Mouse (Mus musculus) left cerebral cortex, adult 8-10 months (tissue): ENCODE results near the gene Ptgir. TPM values are rescaled to one million over a fixed set of nuclear protein-coding genes. Genes with fewer than 3 reads are reported as not detected.

ENCODE experiments used
- DNase-seq, 2 experiments: peaks; one replicate each; pipeline ENCODE4 v3.0.0; 2022; ENCODE audit warnings: low spot score in 2 of 2
- total RNA-seq, 4 experiments: library from RNA; stranded (reverse); gene quantifications; 2 replicates each; pipeline ENCODE4 v1.2.4; 2022

Gene Ptgir
- total RNA-seq, 4 experiments from 2014 or later = 0.11 to 0.16 (median 0.13) TPM; not detected in 1

- peak; percentile 74 to 79 for DNase-seq
Observed at GRCm38 (mm10) chr7:16891641-16892351, 14.5 kb upstream of the Ptgir start, which contains the start of gene Gng8. Gene Gng8, plus strand, starts transcription at chr7:16891786.

- DNase-seq = no peak
Observed at GRCm38 (mm10) chr7:16892352-16892730, 13.9 kb upstream of the Ptgir start.

- DNase-seq = no peak
Observed at GRCm38 (mm10) chr7:16893612-16894011, 12.7 kb upstream of the Ptgir start.

DNA sequence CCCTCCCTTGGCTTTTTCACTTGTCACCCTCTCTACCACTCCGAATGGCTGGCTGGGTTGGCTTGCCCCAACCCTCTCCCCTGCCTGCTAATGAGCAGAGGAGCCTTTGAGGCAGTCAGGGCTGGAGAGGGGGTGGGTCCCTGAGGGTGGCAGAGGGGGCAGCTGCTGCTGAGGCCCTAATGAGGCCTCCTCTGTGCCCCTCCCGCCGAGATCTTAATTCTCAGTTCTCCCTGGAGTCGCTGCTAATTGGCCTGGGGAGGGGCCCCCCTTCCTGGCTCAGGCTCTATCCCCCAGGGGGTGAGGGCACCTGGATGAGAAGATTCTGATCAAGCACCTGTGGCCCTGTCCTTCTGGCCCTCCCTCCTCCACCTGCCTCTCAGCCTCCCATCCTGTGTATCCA is 12.0 kb upstream of the Ptgir start:
- DNase-seq = no peak

DNA sequence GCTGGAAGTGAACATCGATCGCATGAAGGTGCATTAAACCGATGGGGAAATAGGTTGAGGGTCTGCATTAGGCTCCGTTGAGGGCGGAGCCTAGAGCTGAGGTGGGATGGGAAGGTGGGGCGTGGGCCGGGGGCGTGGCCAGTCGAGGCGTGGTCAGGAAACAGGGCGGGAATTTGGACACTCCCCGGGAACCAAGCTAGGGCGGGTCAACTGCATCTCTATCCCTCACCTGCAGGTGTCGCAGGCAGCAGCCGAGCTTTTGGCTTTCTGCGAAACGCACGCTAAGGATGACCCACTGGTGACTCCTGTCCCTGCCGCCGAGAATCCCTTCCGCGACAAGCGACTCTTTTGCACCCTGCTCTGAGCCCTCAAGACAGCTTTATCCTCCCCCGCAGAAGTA is 11.3 kb upstream of the Ptgir start:
- DNase-seq = no peak

GRCm38 (mm10) chr7:16895511-16895910 is 10.8 kb upstream of the Ptgir start:
- DNase-seq = no peak

- DNase-seq = no peak
Observed at GRCm38 (mm10) chr7:16900526-16900925, 5.8 kb upstream of the Ptgir start.

DNA sequence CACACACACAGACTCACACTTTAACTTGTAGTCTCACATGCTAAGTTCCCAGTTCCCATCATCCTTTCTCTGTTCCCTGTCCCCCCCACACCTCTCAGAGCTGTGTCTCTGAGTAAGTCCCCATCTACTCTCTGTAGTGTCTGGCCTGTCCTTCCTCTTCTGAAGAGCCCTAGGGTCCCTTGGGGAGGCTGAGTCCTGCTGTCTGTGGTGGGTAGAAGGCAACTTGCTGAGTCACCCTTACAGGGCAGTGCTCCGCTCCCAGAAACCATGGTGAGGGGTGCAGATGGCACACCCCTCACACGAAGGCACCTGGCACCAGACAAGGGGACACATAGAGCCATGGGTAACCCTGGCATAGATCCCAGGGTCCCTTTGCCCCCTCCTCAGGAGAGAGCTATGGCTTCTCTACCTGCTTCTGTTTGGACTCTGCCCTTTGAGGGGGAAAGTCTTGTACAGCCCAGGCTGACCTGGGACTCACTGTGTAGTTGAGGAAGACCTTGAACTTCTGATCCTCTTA is 2.8 kb upstream of the Ptgir start:
- DNase-seq = no peak

- DNase-seq = no peak
Observed at GRCm38 (mm10) chr7:16904120-16904675, 2.1 kb upstream of the Ptgir start.

DNA sequence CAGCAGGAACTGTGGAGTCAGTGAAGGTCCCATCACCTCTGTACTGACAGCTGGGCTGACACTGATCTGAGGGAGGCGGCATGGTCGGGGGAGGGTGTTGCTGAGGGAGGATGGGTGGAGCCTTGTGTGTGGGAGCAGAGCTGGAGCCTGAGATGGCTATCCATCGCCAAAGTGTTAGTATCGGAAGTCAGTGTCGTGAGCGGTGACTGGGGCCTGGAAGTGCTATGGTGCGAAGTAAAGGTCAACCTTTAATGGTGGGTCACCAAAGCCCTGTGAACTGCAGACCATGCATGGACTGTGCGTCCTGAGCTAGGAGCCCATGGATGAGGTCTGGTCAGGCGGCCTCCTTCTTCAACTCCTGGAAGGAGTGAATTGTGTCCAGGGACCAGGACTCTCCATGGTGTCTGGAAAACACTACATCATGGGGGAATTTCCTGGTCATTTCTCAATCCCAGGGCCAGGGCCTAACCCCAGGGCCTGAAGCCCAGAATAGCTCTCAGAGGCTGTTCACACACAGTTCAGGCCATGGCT is 734 bp upstream of the Ptgir start:
- DNase-seq = no peak

DNA sequence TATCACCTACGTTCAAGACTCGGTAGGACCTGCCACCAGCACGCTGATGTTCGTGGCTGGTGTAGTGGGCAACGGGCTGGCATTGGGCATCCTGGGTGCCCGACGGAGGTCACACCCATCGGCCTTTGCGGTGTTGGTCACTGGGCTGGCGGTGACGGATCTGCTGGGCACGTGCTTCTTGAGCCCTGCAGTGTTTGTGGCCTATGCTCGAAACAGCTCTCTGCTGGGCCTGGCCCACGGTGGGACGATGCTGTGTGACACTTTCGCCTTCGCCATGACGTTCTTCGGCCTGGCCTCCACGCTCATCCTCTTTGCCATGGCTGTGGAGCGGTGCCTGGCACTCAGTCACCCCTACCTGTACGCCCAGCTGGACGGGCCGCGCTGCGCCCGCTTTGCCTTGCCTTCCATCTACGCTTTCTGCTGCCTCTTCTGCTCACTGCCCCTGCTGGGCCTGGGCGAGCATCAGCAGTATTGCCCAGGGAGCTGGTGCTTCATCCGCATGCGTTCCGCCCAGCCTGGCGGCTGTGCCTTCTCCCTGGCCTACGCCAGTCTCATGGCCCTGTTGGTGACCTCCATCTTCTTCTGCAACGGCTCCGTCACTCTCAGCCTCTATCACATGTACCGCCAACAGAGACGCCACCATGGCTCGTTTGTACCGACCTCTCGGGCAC is 734 bp downstream of the Ptgir start:
- no peak for DNase-seq

- DNase-seq = no peak
Observed at GRCm38 (mm10) chr7:16907842-16908241, 1.6 kb downstream of the Ptgir start.

GRCm38 (mm10) chr7:16908367-16908766 is 2.1 kb downstream of the Ptgir start:
- no peak for DNase-seq

- DNase-seq = no peak
Observed at GRCm38 (mm10) chr7:16908859-16909258, 2.6 kb downstream of the Ptgir start.

DNA sequence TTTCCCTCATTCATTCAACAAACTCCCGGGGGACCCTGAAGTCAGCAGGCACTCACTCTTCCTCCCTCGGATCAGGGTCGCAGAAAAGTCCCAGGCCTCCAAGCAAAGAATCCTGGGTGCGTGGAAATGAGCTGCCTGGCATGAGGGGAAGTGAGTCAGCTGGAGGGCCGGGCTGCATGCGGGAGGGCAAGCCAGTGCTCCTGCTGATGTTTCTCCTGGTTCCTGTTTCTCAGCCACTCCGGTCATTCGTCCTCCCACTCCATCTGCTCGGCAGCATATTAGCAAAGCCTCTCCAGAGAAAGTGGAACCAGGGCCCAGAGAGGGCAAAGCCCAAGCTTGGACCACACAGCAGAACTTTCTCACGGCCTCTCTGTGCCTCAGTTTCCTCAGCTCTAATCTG is 3.6 kb downstream of the Ptgir start:
- DNase-seq = no peak

GRCm38 (mm10) chr7:16911904-16912303 is 5.6 kb downstream of the Ptgir start:
- no peak for DNase-seq

DNA sequence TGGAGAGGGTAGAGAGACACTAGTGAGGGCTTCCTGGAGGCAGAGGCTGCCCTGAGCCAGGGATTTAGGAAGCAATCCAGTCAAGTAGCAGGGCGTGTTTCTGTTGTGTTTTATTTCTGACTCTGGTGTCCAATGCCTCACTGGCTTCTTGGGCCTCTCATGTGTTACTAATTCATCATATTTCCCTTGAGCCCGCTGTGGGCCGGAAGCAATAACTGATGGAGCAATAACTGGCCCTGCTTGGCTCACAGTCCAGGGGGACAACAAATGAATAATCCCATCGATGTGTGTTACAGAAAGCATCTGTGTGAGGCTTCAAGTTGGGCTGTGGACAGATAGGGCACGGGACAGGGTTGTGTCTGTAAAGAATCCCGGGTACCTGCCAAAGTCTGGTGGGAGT is 6.1 kb downstream of the Ptgir start:
- DNase-seq = no peak

DNA sequence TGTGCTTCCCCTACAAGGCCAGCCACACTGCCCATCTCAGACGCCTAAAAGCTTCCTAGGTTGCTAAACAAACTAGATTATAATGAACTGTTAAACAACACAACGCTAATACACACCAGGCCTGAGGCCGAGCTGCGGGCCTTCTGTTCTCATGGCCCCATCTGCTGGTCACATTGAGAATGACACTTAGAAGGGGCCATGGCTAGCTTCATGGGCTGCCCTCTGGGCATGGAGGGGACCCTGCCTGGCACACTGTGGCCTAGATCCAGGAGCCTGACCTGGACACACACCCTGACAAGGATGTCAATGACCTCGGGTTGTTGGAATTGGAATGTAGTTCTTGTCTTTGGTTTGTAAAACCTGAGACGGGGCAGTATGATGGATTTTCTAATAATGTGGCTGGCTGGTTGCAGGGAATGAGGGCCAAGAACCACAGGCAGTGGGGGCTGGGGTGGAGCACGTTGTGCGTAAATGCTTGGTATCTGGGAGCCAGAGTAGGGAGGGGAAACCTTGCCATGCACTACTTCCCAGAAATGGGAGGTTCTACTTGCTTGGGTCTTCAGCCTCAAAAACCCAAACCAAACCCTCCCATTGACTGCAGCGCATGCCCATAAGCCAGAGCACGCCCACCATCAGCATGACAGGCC is 7.6 kb downstream of the Ptgir start:
- DNase-seq = no peak

- DNase-seq = no peak
Observed at GRCm38 (mm10) chr7:16914453-16915343, 8.4 kb downstream of the Ptgir start.

- no peak for DNase-seq
Observed at GRCm38 (mm10) chr7:16915461-16916340, 9.4 kb downstream of the Ptgir start.
